Mouse (Mus musculus): ENCODE results near the gene Ivd. TPM values are rescaled to one million over a fixed set of nuclear protein-coding genes. Genes with fewer than 3 reads are reported as not detected.
A peak's percentile ranks its signal among the peaks of the same experiment; 100 is the strongest.

Gene Ivd
- polyA plus RNA-seq, 1 experiment from 2014 or later, result 20.1 TPM

GRCm38 (mm10) chr2:118909151-118909550, 47.4 kb downstream of the Ivd start:
- Histone ChIP-seq H3K79me2 (ENCODE audit: inconsistent target) (peaks cover 98% of the 10 kb centered on the region), H3K27ac (no peak overlapping the region), H3K4me3 (ENCODE audit: inconsistent target) (no peak overlapping the region), H3K36me3 (ENCODE audit: inconsistent target) (no peaks in the 10 kb centered on the region)
- WGBS (ENCODE audit: missing documents), result 100% methylated on average over 1 of the region's 1 CpGs

GRCm38 (mm10) chr2:118910605-118911278, 49.0 kb downstream of the Ivd start:
- 92% methylated on average over 7 of the region's 7 CpGs for WGBS (ENCODE audit: missing documents)
- H3K27ac ChIP-seq, result no peak overlapping the region
- H3K79me2 ChIP-seq (ENCODE audit: inconsistent target), result peaks cover 100% of the 10 kb centered on the region
- H3K36me3 ChIP-seq (ENCODE audit: inconsistent target), result no peaks in the 10 kb centered on the region
- no peak overlapping the region for H3K4me3 ChIP-seq (ENCODE audit: inconsistent target)

GRCm38 (mm10) chr2:118912706-118913105, 51.0 kb downstream of the Ivd start:
- Histone ChIP-seq H3K79me2 (ENCODE audit: inconsistent target) (peaks cover 100% of the 10 kb centered on the region), H3K4me3 (ENCODE audit: inconsistent target) (no peak overlapping the region), H3K27ac (no peak overlapping the region), H3K36me3 (ENCODE audit: inconsistent target) (peaks cover 10% of the 10 kb centered on the region; the same call in 1 of the 2 replicates)
- WGBS (ENCODE audit: missing documents), result 92% methylated on average over 8 of the region's 8 CpGs

- H3K79me2 ChIP-seq (ENCODE audit: inconsistent target), result peaks cover 100% of the 10 kb centered on the region
- WGBS (ENCODE audit: missing documents), result 93% methylated on average over 11 of the region's 11 CpGs
- H3K36me3 ChIP-seq (ENCODE audit: inconsistent target), result peaks cover 12% of the 10 kb centered on the region; the same call in 1 of the 2 replicates
- H3K4me3 ChIP-seq (ENCODE audit: inconsistent target), result no peak overlapping the region
- no peak overlapping the region for H3K27ac ChIP-seq
These were observed 52.0 kb downstream of the Ivd start for GRCm38 (mm10) chr2:118913551-118914276.

- Histone ChIP-seq H3K36me3 (ENCODE audit: inconsistent target) (peaks cover 17% of the 10 kb centered on the region), H3K4me3 (ENCODE audit: inconsistent target) (no peak overlapping the region)
- 80% methylated on average over 8 of the region's 8 CpGs for WGBS (ENCODE audit: missing documents)
These were observed 52.9 kb downstream of the Ivd start for GRCm38 (mm10) chr2:118914685-118915084.

GRCm38 (mm10) chr2:118916436-118916835, 54.7 kb downstream of the Ivd start:
- 91% methylated on average over 15 of the region's 17 CpGs for WGBS (ENCODE audit: missing documents)

More at GRCm38 (mm10) chr2:118914685-118915084, 52.9 kb downstream of the Ivd start:
- H3K27ac ChIP-seq, result no peak overlapping the region
- H3K79me2 ChIP-seq (ENCODE audit: inconsistent target), result peaks cover 94% of the 10 kb centered on the region

GRCm38 (mm10) chr2:118918543-118918942, 56.8 kb downstream of the Ivd start:
- no peak overlapping the region for H3K27ac ChIP-seq
- whole genome bisulfite sequencing (ENCODE audit: missing documents), result 78% methylated on average over 1 of the region's 1 CpGs
- H3K36me3 ChIP-seq (ENCODE audit: inconsistent target), result peaks cover 51% of the 10 kb centered on the region
- no peak overlapping the region for H3K4me3 ChIP-seq (ENCODE audit: inconsistent target)
- peaks cover 55% of the 10 kb centered on the region for H3K79me2 ChIP-seq (ENCODE audit: inconsistent target)

More at GRCm38 (mm10) chr2:118916436-118916835, 54.7 kb downstream of the Ivd start:
- Histone ChIP-seq H3K4me3 (ENCODE audit: inconsistent target) (no peak overlapping the region), H3K36me3 (ENCODE audit: inconsistent target) (peaks cover 34% of the 10 kb centered on the region), H3K27ac (no peak overlapping the region), H3K79me2 (ENCODE audit: inconsistent target) (peaks cover 76% of the 10 kb centered on the region)

GRCm38 (mm10) chr2:118920428-118920827, 58.7 kb downstream of the Ivd start:
- WGBS (ENCODE audit: missing documents), result 95% methylated on average over 3 of the region's 3 CpGs
- H3K79me2 ChIP-seq (ENCODE audit: inconsistent target), result peaks cover 36% of the 10 kb centered on the region
- no peak overlapping the region for H3K4me3 ChIP-seq (ENCODE audit: inconsistent target)
- peaks cover 51% of the 10 kb centered on the region for H3K36me3 ChIP-seq (ENCODE audit: inconsistent target)
- H3K27ac ChIP-seq, result no peak overlapping the region

GRCm38 (mm10) chr2:118925952-118926351, 64.2 kb downstream of the Ivd start:
- Histone ChIP-seq H3K79me2 (ENCODE audit: inconsistent target) (peaks cover 9% of the 10 kb centered on the region; the same call in 1 of the 2 replicates), H3K27ac (no peak overlapping the region), H3K36me3 (ENCODE audit: inconsistent target) (peaks cover 21% of the 10 kb centered on the region), H3K4me3 (ENCODE audit: inconsistent target) (no peak overlapping the region)
- WGBS (ENCODE audit: missing documents), result 17% methylated on average over 6 of the region's 6 CpGs

- peak within 1 kb of the TSS; percentile 72 for H3K4me3 ChIP-seq (ENCODE audit: inconsistent target)
- H3K27ac ChIP-seq, result peak within 1 kb of the TSS; percentile 31; the same call in 1 of the 2 replicates
- H3K36me3 ChIP-seq (ENCODE audit: inconsistent target), result peaks cover 16% of the 10 kb centered on the region
- 1% methylated on average over 34 of the region's 47 CpGs for WGBS (ENCODE audit: missing documents)
- peaks cover 9% of the 10 kb centered on the region; the same call in 1 of the 2 replicates for H3K79me2 ChIP-seq (ENCODE audit: inconsistent target)
These were observed 64.7 kb downstream of the Ivd start, which contains the start of gene Chst14 for GRCm38 (mm10) chr2:118926361-118926997. TSS of gene Chst14 (plus strand) at chr2:118926496.

- peaks cover 9% of the 10 kb centered on the region; the same call in 1 of the 2 replicates for H3K79me2 ChIP-seq (ENCODE audit: inconsistent target)
- peak overlapping the region; percentile 31; the same call in 1 of the 2 replicates for H3K27ac ChIP-seq
- peak overlapping the region; percentile 72 for H3K4me3 ChIP-seq (ENCODE audit: inconsistent target)
- H3K36me3 ChIP-seq (ENCODE audit: inconsistent target), result peaks cover 9% of the 10 kb centered on the region
- 21% methylated on average over 31 of the region's 31 CpGs for WGBS (ENCODE audit: missing documents)
These were observed 65.4 kb downstream of the Ivd start for GRCm38 (mm10) chr2:118926998-118927739.
